Mouse (Mus musculus) brain, embryonic 14.5 days (tissue): ENCODE results near the gene Snd1.

Experiments
- CTCF ChIP-seq: fragments of 200-500 bp; IDR thresholded peaks from 2 replicates; pipeline ENCODE4 v1.5.1; 2012; ENCODE audit warnings: inconsistent platforms, mild to moderate bottlenecking, moderate library complexity, borderline replicate concordance; ENCODE audit not compliant: insufficient read depth, insufficient read length; ENCODE audit errors: extremely low read depth
- POLR2A ChIP-seq: fragments of 200-500 bp; IDR thresholded peaks from 2 replicates; pipeline ENCODE4 v1.6.1; 2012; ENCODE audit warnings: mild to moderate bottlenecking, inconsistent platforms, borderline replicate concordance; ENCODE audit not compliant: poor library complexity, insufficient read depth, insufficient read length, severe bottlenecking; ENCODE audit errors: extremely low read depth

- no peak for TF ChIP-seq CTCF
- no peak for TF ChIP-seq POLR2A
These were observed 97.0 kb downstream of the Snd1 start for GRCm38 (mm10) chr6:28571946-28572345.
